Comparison of ENCODE assay signal across 9 mouse cellular contexts in the genomic region with DNA sequence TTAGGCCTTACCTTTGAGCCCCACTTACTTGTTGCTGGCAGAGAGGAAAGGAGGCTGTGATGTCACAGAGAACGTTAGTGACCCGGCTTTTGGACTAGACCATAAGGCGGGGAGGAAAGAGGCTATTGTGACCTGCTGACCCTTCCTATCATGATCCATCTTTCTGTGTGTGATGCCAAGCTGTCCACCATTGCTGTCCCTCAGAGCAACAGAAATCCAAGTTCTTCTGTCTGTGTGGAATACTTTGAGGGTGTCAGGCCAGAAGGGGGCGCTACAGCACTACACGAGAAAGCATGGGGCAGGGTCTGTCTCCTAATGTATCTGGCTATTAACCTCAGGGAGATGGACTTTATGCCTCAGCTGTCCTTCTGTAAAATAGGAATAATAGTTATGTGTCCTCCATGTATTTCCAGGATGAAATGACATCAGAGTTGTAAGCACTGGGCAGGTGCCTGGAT. TPM values are rescaled to one million over a fixed set of nuclear protein-coding genes. Genes with fewer than 3 reads are reported as not detected.
DNase-seq lines count a peak whose midpoint lies in the region; ATAC-seq and TF ChIP-seq lines count a peak whose summit lies in the region.
"Had no signal": no experiment of that assay in that cellular context is flagged by ENCODE, and none has a peak within 500 bp of the region (broad histone marks: within the 10 kb centered on the region; RNA-seq: fewer than 3 reads in every experiment).

Gene Tex48 (minus strand): TSS at position 51 of the 458 bp plus-strand sequence.

- ATAC-seq in liver, postnatal 0 days = no peak

- H3K9ac ChIP-seq in liver, postnatal 0 days (replicated peaks) = no peak within 1 kb of the TSS
- H3K9ac ChIP-seq: stomach, embryonic 15.5 days had no signal

- TF ChIP-seq CTCF in E14TG2a.4 (conservative IDR thresholded peaks at IDR 0.05; ENCODE audit: low read length) = peak; percentile 45
- TF ChIP-seq CTCF in liver, postnatal 0 days (IDR thresholded peaks at IDR 0.05; ENCODE audit: low read depth) = peak; percentile 64

- H3K27me3 ChIP-seq in E14TG2a.4 (ENCODE audit: insufficient read depth, low read length) = no peaks in the 10 kb centered on the region
- no peaks in the 10 kb centered on the region for H3K27me3 ChIP-seq in liver, postnatal 0 days (ENCODE audit: insufficient read depth, low read length)
- H3K27me3 ChIP-seq: stomach, embryonic 15.5 days had no signal

- no peak within 1 kb of the TSS for H3K27ac ChIP-seq in liver, postnatal 0 days (ENCODE audit: low read depth)
- H3K27ac ChIP-seq: stomach, embryonic 15.5 days had no signal

- peak; percentile 47 to 48 for DNase-seq in kidney, postnatal 4 days
- no peak for DNase-seq in kidney, adult 11 months
- peak; percentile 43 for DNase-seq in ZHBTc4 (ENCODE audit: low read depth, low spot score)
- DNase-seq in liver, postnatal 0 days = peak; percentile 52
- DNase-seq in frontal cortex, adult 2 months (ENCODE audit: extremely low spot score in 1 of 2, low spot score in 1 of 2) = no peak
- no peak for DNase-seq in cerebellum, adult 8-10 months

- H3K4me2 ChIP-seq in liver, postnatal 0 days (ENCODE audit: low read depth, low read length) = no peak within 1 kb of the TSS
- H3K4me2 ChIP-seq: stomach, embryonic 15.5 days had no signal

- no peak for TF ChIP-seq EP300 in liver, postnatal 0 days (IDR thresholded peaks at IDR 0.05; ENCODE audit: low read depth)

- no peaks in the 10 kb centered on the region for H3K9me3 ChIP-seq in E14TG2a.4 (ENCODE audit: low read length)
- H3K9me3 ChIP-seq in liver, postnatal 0 days (ENCODE audit: low read length) = no peaks in the 10 kb centered on the region
- H3K9me3 ChIP-seq: stomach, embryonic 15.5 days had no signal

- WGBS in liver, postnatal 0 days (ENCODE audit: insufficient replicate concordance) = 48% methylated on average over 5 of the region's 5 CpGs

- H3K4me1 ChIP-seq in E14TG2a.4 (replicated peaks; ENCODE audit: low read depth, low read length) = no peaks in the 10 kb centered on the region
- H3K4me1 ChIP-seq in liver, postnatal 0 days (ENCODE audit: insufficient read depth) = no peaks in the 10 kb centered on the region
- H3K4me1 ChIP-seq: stomach, embryonic 15.5 days had no signal

- no peak within 1 kb of the TSS for H3K4me3 ChIP-seq in E14TG2a.4 (replicated peaks; ENCODE audit: low read length)
- H3K4me3 ChIP-seq in liver, postnatal 0 days (ENCODE audit: low read depth, low read length) = no peak within 1 kb of the TSS
- H3K4me3 ChIP-seq: stomach, embryonic 15.5 days had no signal

- no peaks in the 10 kb centered on the region for H3K36me3 ChIP-seq in E14TG2a.4 (ENCODE audit: insufficient read depth, low read length)
- H3K36me3 ChIP-seq in liver, postnatal 0 days (replicated peaks; ENCODE audit: insufficient read depth, low read length) = no peaks in the 10 kb centered on the region
- H3K36me3 ChIP-seq: stomach, embryonic 15.5 days had no signal

RNA-seq across cellular contexts. Expression of gene Tex48, which starts in this region (rescaled TPM):
- polyA plus RNA-seq in liver, postnatal 0 days (2015; fragmentation: Nextera tagmentation; extraction: Ambion mirVana) = not detected in 2 replicates
- polyA plus RNA-seq in frontal cortex, adult 2 months (2012; rRNA removed) = not detected in 2 replicates
- polyA plus RNA-seq: lung, embryonic 16.5 days; stomach, embryonic 15.5 days had no signal

Comparison
In these comparisons a context has a peak if more than half of its experiments do, and no peak if none do; other contexts are left out.
1. DNase-seq: peak in kidney, postnatal 4 days (2 of 2) and ZHBTc4 (single experiment); none in kidney, adult 11 months (single experiment), frontal cortex, adult 2 months (0 of 2) and cerebellum, adult 8-10 months (single experiment).
2. Peak in DNase-seq in liver, postnatal 0 days; RNA of the gene not detected or under 1 TPM.